Mouse (Mus musculus) brain, embryonic 14.5 days (tissue): ENCODE data around the gene Siglece.

Experiments used
- CTCF ChIP-seq: fragments of 200-500 bp; IDR thresholded peaks from 2 replicates; pipeline ENCODE4 v1.5.1; 2012; ENCODE audit warnings: inconsistent platforms, mild to moderate bottlenecking, moderate library complexity, borderline replicate concordance; ENCODE audit not compliant: insufficient read depth, insufficient read length; ENCODE audit errors: extremely low read depth
- POLR2A ChIP-seq: fragments of 200-500 bp; IDR thresholded peaks from 2 replicates; pipeline ENCODE4 v1.6.1; 2012; ENCODE audit warnings: mild to moderate bottlenecking, inconsistent platforms, borderline replicate concordance; ENCODE audit not compliant: poor library complexity, insufficient read depth, insufficient read length, severe bottlenecking; ENCODE audit errors: extremely low read depth

GRCm38 (mm10) chr7:43634500-43634899 is 25.5 kb downstream of the Siglece start, which contains the start of gene Ceacam18:
- no peak for TF ChIP-seq CTCF
- no peak for TF ChIP-seq POLR2A
